Comparison of ENCODE assay signal across 10 mouse cellular contexts in the genomic region with DNA sequence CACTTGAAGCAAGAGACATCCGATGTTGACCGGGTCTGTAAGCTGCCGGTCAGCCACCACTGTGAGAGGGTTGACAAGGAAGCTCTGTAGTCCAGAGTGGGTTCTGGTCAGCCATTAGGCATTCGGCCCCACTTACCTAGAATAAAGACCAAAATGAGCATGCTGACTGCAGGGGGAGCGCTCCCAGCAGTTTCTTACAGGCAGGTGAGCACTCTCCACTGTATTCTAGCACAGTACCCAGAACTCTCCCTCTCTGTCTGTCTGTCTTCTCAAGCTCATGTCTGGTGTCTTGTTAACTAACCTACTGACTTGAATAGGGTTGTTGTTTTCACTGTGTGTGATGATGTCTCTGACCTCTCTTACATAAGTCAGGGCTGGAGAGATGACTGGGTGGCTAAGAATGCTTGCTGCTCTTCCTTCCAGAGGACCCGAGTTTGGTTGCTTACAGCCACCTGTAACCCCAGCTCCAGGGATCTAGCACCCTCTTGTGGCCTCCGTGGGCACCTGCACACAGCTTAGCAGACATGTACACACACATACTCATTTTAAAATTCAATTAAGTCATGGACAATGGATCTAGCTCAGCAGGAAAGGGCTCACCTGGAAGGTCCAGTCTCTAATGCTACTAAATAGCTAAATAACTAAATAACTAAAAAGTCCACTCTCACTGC. TPM values are rescaled to one million over a fixed set of nuclear protein-coding genes. Genes with fewer than 3 reads are reported as not detected.
A peak's percentile ranks its signal among the peaks of the same experiment; 100 is the strongest.
DNase-seq lines count a peak whose midpoint lies in the region; ATAC-seq and TF ChIP-seq lines count a peak whose summit lies in the region.
"Had no signal": no experiment of that assay in that cellular context is flagged by ENCODE, and none has a peak within 500 bp of the region (broad histone marks: within the 10 kb centered on the region; RNA-seq: fewer than 3 reads in every experiment).

No protein-coding gene starts in this region.

- H3K27ac ChIP-seq in layer of hippocampus, adult 2 months = no peak overlapping the region
- H3K27ac ChIP-seq in liver, postnatal 0 days (ENCODE audit: low read depth) = no peak overlapping the region
- H3K27ac ChIP-seq: heart, embryonic 15.5 days; macrophage had no signal

- POLR2A ChIA-PET in Patski (lab: Charles Lee) = interaction anchor here (1.5 kb wide), 1 partner anchor 241 kb away, joined by 3 read pairs; no protein-coding TSS in a partner anchor

- H3K9me3 ChIP-seq in E14TG2a.4 (ENCODE audit: low read length) = no peaks in the 10 kb centered on the region
- H3K9me3 ChIP-seq in liver, postnatal 0 days (ENCODE audit: low read length) = no peaks in the 10 kb centered on the region
- H3K9me3 ChIP-seq: heart, embryonic 15.5 days had no signal

- no peaks in the 10 kb centered on the region for H3K27me3 ChIP-seq in E14TG2a.4 (ENCODE audit: insufficient read depth, low read length)
- no peaks in the 10 kb centered on the region for H3K27me3 ChIP-seq in Patski
- no peaks in the 10 kb centered on the region for H3K27me3 ChIP-seq in liver, postnatal 0 days (ENCODE audit: insufficient read depth, low read length)
- H3K27me3 ChIP-seq: heart, embryonic 15.5 days had no signal

- CTCF ChIA-PET in Patski (lab: Charles Lee) = interaction anchor here (0.5 to 6.7 kb wide), 8 partner anchors 10 to 245 kb away, joined by 3 to 69 read pairs (median 3); a partner anchor contains a TSS

- ATAC-seq in Patski = no peak
- no peak for ATAC-seq in liver, postnatal 0 days

- no peak overlapping the region for H3K4me3 ChIP-seq in layer of hippocampus, adult 2 months
- no peak overlapping the region for H3K4me3 ChIP-seq in E14TG2a.4 (replicated peaks; ENCODE audit: low read length)
- H3K4me3 ChIP-seq in liver, postnatal 0 days (ENCODE audit: low read depth, low read length) = no peak overlapping the region
- H3K4me3 ChIP-seq: erythroblast, embryonic 14.5 days; heart, embryonic 15.5 days had no signal

- 85% methylated on average over 7 of the region's 7 CpGs for WGBS in liver, postnatal 0 days (ENCODE audit: insufficient replicate concordance)

- TF ChIP-seq CTCF in layer of hippocampus, adult 2 months (conservative IDR thresholded peaks at IDR 0.05) = peak; percentile 71
- peak; percentile 93 for TF ChIP-seq CTCF in E14TG2a.4 (conservative IDR thresholded peaks at IDR 0.05; ENCODE audit: low read length)
- peak; percentile 81 for TF ChIP-seq CTCF in Patski (IDR thresholded peaks at IDR 0.05)
- TF ChIP-seq CTCF in liver, postnatal 0 days (IDR thresholded peaks at IDR 0.05; ENCODE audit: low read depth) = peak; percentile 72

- H3K36me3 ChIP-seq in E14TG2a.4 (ENCODE audit: insufficient read depth, low read length) = peaks cover 27% of the 10 kb centered on the region
- H3K36me3 ChIP-seq in liver, postnatal 0 days (replicated peaks; ENCODE audit: insufficient read depth, low read length) = no peaks in the 10 kb centered on the region

- no peak for TF ChIP-seq EP300 in liver, postnatal 0 days (IDR thresholded peaks at IDR 0.05; ENCODE audit: low read depth)

- no peak overlapping the region for H3K4me2 ChIP-seq in liver, postnatal 0 days (ENCODE audit: low read depth, low read length)
- H3K4me2 ChIP-seq: heart, embryonic 15.5 days had no signal

- no peak overlapping the region for H3K9ac ChIP-seq in liver, postnatal 0 days (replicated peaks)
- H3K9ac ChIP-seq: heart, embryonic 15.5 days had no signal

- no peak for DNase-seq in layer of hippocampus, adult 2 months (ENCODE audit: low spot score in 2 of 2)
- DNase-seq in layer of hippocampus, adult 8-10 months (ENCODE audit: low spot score in 2 of 2) = no peak
- no peak for DNase-seq in Patski (ENCODE audit: low read depth, low spot score)
- peak; percentile 38 for DNase-seq in liver, postnatal 0 days
- DNase-seq in frontal cortex, postnatal 14 days (ENCODE audit: low spot score in 2 of 2) = no peak
- DNase-seq in urinary bladder, postnatal 14 days (ENCODE audit: low spot score) = no peak

- in situ Hi-C loops in Patski (cut with MboI; ENCODE audit: low pct_unique_long_range_greater_than_20kb) = loop anchor here (5.0 kb wide), 1 partner anchor 233 kb away; no protein-coding TSS in a partner anchor

- H3K4me1 ChIP-seq in E14TG2a.4 (replicated peaks; ENCODE audit: low read depth, low read length) = peaks cover 10% of the 10 kb centered on the region
- H3K4me1 ChIP-seq in liver, postnatal 0 days (ENCODE audit: insufficient read depth) = no peaks in the 10 kb centered on the region

RNA-seq across cellular contexts. Expression of a gene that starts 24.2 kb away (rescaled TPM):
- total RNA-seq in layer of hippocampus, adult 2 months (2021) = 100 to 1,000 TPM; 353 to 363 TPM
- 100 to 1,000 TPM; 331 to 351 (median 339) TPM for total RNA-seq in layer of hippocampus, adult 8-10 months (2022)
- 77.1 TPM for polyA plus RNA-seq in Patski (2021)
- 3.7 and 4.4 TPM in 2 replicates for polyA plus RNA-seq in liver, postnatal 0 days (2015; fragmentation: Nextera tagmentation; extraction: Ambion mirVana)
